Mouse (Mus musculus) cerebellum, adult 2 months (tissue): ENCODE data around the gene Adh1.

Experiments used
- CTCF ChIP-seq: fragments of 200-500 bp; IDR thresholded peaks from 2 replicates; pipeline ENCODE4 v1.5.1; 2011; ENCODE audit warnings: low read depth, mild to moderate bottlenecking, control low read depth, low read length, moderate library complexity, borderline replicate concordance; ENCODE audit not compliant: insufficient read depth
- POLR2A ChIP-seq: fragments of 200-500 bp; IDR thresholded peaks from 2 replicates; pipeline ENCODE4 v1.6.1; 2011; ENCODE audit warnings: low read length, control low read depth, borderline replicate concordance; ENCODE audit not compliant: insufficient read depth

DNA sequence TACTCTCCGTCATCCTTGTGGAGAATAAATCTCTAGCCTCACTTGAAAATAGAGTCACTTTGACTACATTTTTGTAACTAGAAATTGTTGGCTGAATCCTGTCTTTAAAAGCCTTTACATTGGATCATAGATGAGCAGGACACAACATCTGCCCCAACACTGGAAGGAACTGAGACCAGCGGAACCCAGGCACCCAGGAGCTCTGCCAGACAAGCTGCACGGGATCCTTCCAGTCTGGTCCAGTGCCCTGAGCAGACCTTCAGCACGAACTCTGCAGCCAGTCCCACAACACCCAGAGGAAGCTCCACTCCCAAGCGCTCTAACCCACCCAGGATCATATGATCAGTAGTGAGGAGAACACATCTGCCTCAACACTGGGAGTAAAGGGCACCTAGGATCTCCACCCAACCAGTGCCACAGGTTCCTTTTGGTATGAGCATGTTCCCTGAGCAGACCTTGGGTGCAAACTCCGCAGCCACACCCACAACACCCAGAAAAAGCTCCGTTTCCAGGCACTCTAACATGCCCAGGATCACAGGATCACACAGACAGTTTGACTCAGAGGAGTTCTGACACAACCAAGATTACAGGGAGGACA is 32.6 kb downstream of the Adh1 start:
- TF ChIP-seq CTCF (no peak), POLR2A (no peak)
